Mouse (Mus musculus) forebrain, postnatal 0 days (tissue): ENCODE data around the gene Psmd13. TPM values are rescaled to one million over a fixed set of nuclear protein-coding genes. Genes with fewer than 3 reads are reported as not detected.

Source experiments
- ATAC-seq: fragments of 200-750 bp; cut with Nextera tagmentation; 2 replicates; pipeline ENCODE4 v1.8.0; 2017; ENCODE audit warnings: mild to moderate bottlenecking, moderate library complexity
- DNase-seq: peaks from one replicate; pipeline ENCODE4 v3.0.0-alpha.2; 2015
- H3K27ac ChIP-seq: fragments of 300-500 bp; sonication (generic); 2 replicates; pipeline ENCODE4 v1.5.1; 2014; ENCODE audit warnings: low read depth, mild to moderate bottlenecking, antibody characterized with exemption, low read length, moderate library complexity, mixed read lengths
- H3K27me3 ChIP-seq: fragments of 300-500 bp; sonication (generic); 2 replicates; pipeline ENCODE4 v1.6.1; 2014; ENCODE audit warnings: mild to moderate bottlenecking, low read length, mixed read lengths; ENCODE audit not compliant: insufficient read depth
- H3K36me3 ChIP-seq: fragments of 300-500 bp; sonication (generic); 2 replicates; pipeline ENCODE4 v1.6.1; 2014; ENCODE audit warnings: mild to moderate bottlenecking, moderate library complexity; ENCODE audit not compliant: insufficient read depth
- H3K4me1 ChIP-seq: fragments of 300-500 bp; sonication (generic); 2 replicates; pipeline ENCODE4 v1.6.1; 2014; ENCODE audit warnings: antibody characterized with exemption; ENCODE audit not compliant: insufficient read depth
- H3K4me2 ChIP-seq: fragments of 300-500 bp; sonication (generic); 2 replicates; pipeline ENCODE4 v1.6.1; 2014; ENCODE audit warnings: low read depth, mild to moderate bottlenecking, moderate library complexity
- H3K4me3 ChIP-seq: fragments of 300-500 bp; sonication (generic); 2 replicates; pipeline ENCODE4 v1.5.1; 2014; ENCODE audit warnings: low read depth, low read length, mixed read lengths
- H3K9ac ChIP-seq: fragments of 300-500 bp; sonication (generic); 2 replicates; pipeline ENCODE4 v1.6.1; 2014; ENCODE audit warnings: mild to moderate bottlenecking
- H3K9me3 ChIP-seq: fragments of 300-500 bp; sonication (generic); 2 replicates; pipeline ENCODE4 v1.6.1; 2016; ENCODE audit warnings: low read length
- CTCF ChIP-seq: sonication (generic); IDR thresholded peaks from 2 replicates; pipeline ENCODE4 v1.5.1; 2016; ENCODE audit warnings: antibody characterized with exemption, control low read depth, low read depth
- WGBS: fragments of 180-500 bp; shearing (Covaris S2); extraction: QIAGEN DNeasy Blood & Tissue Kit; methylation state at CpG from one replicate; pipeline ENCODE4 v1.1.7; 2014; 5-methylcytosine and 5-hydroxymethylcytosine counted together
- polyA plus RNA-seq: library from polyadenylated mRNA; unstranded; fragments of >200 nt; fragmentation: Nextera tagmentation; extraction: Ambion mirVana; gene quantifications from 2 replicates; pipeline ENCODE4 v1.2.1, GENCODE M21; 2015
- total RNA-seq: library from RNA; depleted of rRNA; stranded (reverse); fragments of >200 nt; gene quantifications from 2 replicates; pipeline ENCODE4 v1.2.3, GENCODE M21; 2014

Gene Psmd13
- total and polyA plus RNA-seq, 2 experiments from 2014 or later: 164 to 274 TPM

GRCm38 (mm10) chr7:140927181-140927580, 45.4 kb downstream of the Psmd13 start:
- peaks cover 21% of the 10 kb centered on the region for H3K27me3 ChIP-seq

DNA sequence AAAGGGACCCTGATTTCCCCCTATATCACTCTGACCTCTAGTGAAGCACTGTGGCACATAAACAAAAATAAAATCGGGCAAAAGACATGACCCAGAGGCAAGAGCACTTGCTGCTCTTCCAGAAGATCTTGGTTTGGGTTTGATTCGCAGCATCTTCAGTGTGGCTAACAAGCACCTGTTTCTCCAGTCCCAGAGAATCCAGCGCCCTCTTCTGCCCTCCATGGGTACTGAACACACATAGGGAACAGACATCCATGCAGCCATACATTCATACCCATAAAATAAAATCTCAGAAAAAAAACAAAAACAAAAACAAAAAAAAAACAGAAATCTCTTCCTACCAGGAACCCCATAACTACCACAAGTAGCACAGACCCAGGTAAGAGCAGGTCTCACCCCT, 56.7 kb downstream of the Psmd13 start:
- no peak overlapping the region for H3K27ac ChIP-seq
- peak; percentile 23; the same call in 1 of the 2 replicates for TF ChIP-seq CTCF
- no peak overlapping the region for H3K9ac ChIP-seq
- H3K27me3 ChIP-seq: no peaks in the 10 kb centered on the region
- 45% methylated on average over 3 of the region's 3 CpGs for WGBS
- no peak overlapping the region for H3K4me2 ChIP-seq
- H3K4me1 ChIP-seq: no peaks in the 10 kb centered on the region; the same call in 1 of the 2 replicates
- no peak overlapping the region for H3K4me3 ChIP-seq
- H3K36me3 ChIP-seq: no peaks in the 10 kb centered on the region
- DNase-seq (no peak), ATAC-seq (no peak)
- H3K9me3 ChIP-seq: no peaks in the 10 kb centered on the region

More at GRCm38 (mm10) chr7:140927181-140927580, 45.4 kb downstream of the Psmd13 start:
- no peak overlapping the region for H3K4me2 ChIP-seq
- no peak overlapping the region for H3K27ac ChIP-seq
- no peaks in the 10 kb centered on the region for H3K9me3 ChIP-seq
- no peak overlapping the region for H3K9ac ChIP-seq
- ATAC-seq (no peak), DNase-seq (no peak)
- 91% methylated on average over 6 of the region's 6 CpGs for WGBS
- H3K4me1 ChIP-seq: no peaks in the 10 kb centered on the region
- no peak overlapping the region for H3K4me3 ChIP-seq
- no peaks in the 10 kb centered on the region for H3K36me3 ChIP-seq
- no peak for TF ChIP-seq CTCF

GRCm38 (mm10) chr7:140938896-140939295, 57.1 kb downstream of the Psmd13 start:
- 26% methylated on average over 2 of the region's 2 CpGs for WGBS
- no peaks in the 10 kb centered on the region for H3K9me3 ChIP-seq
- no peaks in the 10 kb centered on the region for H3K36me3 ChIP-seq
- DNase-seq (no peak), ATAC-seq (no peak)
- H3K4me1 ChIP-seq: no peaks in the 10 kb centered on the region; the same call in 1 of the 2 replicates
- H3K4me3 ChIP-seq: no peak overlapping the region
- H3K4me2 ChIP-seq: no peak overlapping the region
- TF ChIP-seq CTCF: no peak
- H3K27ac ChIP-seq: no peak overlapping the region
- H3K27me3 ChIP-seq: no peaks in the 10 kb centered on the region
- no peak overlapping the region for H3K9ac ChIP-seq

DNA sequence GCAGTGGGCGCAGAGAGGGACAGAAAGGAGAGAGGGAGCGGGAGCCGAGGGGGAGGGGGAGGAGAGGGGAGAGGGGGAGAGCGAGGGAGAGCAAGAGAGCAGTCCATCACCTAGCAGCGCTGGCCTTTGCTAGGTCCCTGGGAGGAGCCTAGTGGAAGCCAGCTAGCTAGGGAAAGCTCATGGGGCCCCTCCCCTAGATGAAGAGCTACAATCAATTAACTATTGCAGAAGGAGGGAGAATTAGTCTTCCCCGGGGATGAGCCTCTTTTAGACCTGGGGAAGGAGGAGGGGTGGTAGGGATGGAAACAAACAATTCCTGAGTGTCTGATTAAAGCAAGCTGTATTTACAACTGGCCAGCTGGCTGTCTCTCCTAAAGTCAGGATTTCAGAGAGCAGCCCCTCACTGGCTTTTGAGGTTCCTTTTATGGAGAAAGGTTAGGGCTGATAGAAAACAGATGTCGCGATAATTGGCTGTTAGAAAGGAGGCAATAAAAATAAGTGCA, 58.0 kb downstream of the Psmd13 start:
- Histone ChIP-seq H3K27me3 (no peaks in the 10 kb centered on the region), H3K36me3 (no peaks in the 10 kb centered on the region), H3K4me2 (no peak overlapping the region), H3K9me3 (no peaks in the 10 kb centered on the region), H3K4me1 (no peaks in the 10 kb centered on the region; the same call in 1 of the 2 replicates), H3K27ac (no peak overlapping the region), H3K9ac (no peak overlapping the region), H3K4me3 (no peak overlapping the region)
- DNase-seq (no peak), ATAC-seq (no peak)
- TF ChIP-seq CTCF: no peak
- 15% methylated on average over 6 of the region's 8 CpGs for WGBS

DNA sequence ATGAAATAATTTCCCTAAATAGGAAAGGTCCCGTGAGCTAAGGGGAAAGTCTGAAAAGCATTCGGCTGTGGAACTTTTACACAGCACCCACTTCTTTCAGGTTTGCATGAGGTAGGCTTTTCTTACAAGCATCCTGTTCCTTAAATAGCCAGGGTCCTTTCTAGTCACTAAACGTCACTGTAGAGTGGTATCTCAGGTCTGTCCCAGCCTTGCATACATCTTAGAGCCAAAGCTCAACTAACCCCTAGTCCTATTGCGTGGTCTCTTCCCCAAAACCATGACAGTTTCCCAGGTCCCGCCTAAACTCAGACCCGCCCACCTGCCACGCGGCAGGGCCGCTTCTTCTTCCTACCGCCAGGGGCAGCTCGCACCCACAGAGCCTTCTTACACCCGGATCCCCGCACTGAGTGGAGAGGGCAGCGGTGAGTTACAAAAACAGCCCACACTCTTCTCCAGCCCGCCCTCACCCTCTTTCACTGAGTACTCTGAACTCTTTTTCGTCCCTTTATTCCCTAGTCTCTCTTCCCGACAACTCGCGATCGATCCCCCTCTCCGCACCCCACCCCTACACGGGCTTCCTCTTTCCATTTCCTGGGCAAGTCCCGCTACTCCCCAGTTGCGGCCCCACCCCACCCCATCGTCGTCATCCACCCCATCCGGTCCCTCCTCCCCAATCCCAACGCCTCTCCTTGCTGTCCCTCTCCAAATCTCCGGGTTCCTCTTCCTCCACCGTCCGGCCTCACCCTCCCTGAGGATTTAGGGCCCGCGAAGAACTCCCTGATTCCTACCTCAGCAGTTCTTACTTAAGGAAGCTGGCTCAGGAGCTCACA, 59.7 kb downstream of the Psmd13 start, which contains the start of gene Pgghg:
Gene Pgghg (plus strand): TSS at position 170 of the 830 bp plus-strand sequence.
- 3% methylated on average over 33 of the region's 33 CpGs for WGBS
- H3K27ac ChIP-seq: 0 out of 2 replicates have a peak within 1 kb of the TSS, but pooled peaks have one; percentile 30
- no peaks in the 10 kb centered on the region for H3K9me3 ChIP-seq

DNA sequence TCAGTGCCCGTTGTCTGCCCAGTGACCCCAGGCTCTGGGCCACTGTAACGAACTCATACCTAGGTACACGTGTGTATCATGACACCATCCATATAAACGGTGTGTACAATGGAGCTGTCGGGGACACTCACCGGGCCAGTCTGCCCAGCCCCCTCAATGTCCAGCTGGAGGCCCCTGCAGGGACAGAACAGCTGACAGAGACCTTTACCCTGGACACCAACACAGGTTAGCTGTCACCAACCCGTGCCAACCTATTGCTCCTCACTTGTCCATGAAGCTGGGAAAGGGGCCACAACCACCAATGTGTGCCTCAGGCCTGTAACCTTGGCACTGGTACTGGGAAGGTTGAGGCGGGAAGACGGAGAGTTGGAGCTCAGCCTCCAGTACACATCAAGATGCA, 60.6 kb downstream of the Psmd13 start:
- H3K4me3 ChIP-seq: peak overlapping the region; percentile 46; the same call in 1 of the 2 replicates
- H3K27me3 ChIP-seq: no peaks in the 10 kb centered on the region
- H3K9ac ChIP-seq: peak overlapping the region; percentile 51
- ATAC-seq: no peak
- peak overlapping the region; percentile 60 for H3K4me2 ChIP-seq
- no peaks in the 10 kb centered on the region for H3K36me3 ChIP-seq
- WGBS: 64% methylated on average over 9 of the region's 9 CpGs
- no peak for DNase-seq
- no peaks in the 10 kb centered on the region; the same call in 1 of the 2 replicates for H3K4me1 ChIP-seq
- no peaks in the 10 kb centered on the region for H3K9me3 ChIP-seq
- TF ChIP-seq CTCF: no peak
- H3K27ac ChIP-seq: no peak overlapping the region

More for the DNA sequence above, 59.7 kb downstream of the Psmd13 start, which contains the start of gene Pgghg:
- Histone ChIP-seq H3K4me3 (peak within 1 kb of the TSS; percentile 46), H3K4me1 (no peaks in the 10 kb centered on the region; the same call in 1 of the 2 replicates), H3K4me2 (peak within 1 kb of the TSS; percentile 60), H3K36me3 (no peaks in the 10 kb centered on the region), H3K27me3 (no peaks in the 10 kb centered on the region), H3K9ac (peak within 1 kb of the TSS; percentile 51)
- TF ChIP-seq CTCF: peak; percentile 87
- ATAC-seq (peak; percentile 96), DNase-seq (peak; percentile 82)

DNA sequence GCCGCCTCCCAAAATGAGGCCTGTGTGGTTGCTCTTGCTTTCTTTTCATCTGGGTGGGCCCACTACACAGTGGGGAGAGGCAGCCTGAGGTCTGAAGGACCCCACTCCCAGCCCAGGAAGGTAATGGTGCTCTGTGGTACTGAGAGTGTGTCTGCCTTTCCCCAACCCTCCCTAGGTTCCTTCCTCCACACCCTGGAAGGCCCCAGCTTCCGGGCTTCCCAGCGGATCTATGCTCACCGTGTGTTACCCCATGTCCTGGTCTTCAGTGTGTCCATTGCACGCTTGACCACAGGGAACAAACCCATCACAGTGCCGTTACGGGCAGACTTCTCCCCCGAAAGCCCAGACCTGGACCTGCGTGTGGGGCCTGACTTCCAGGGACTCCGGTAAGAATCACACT, 61.0 kb downstream of the Psmd13 start:
- Histone ChIP-seq H3K36me3 (no peaks in the 10 kb centered on the region), H3K4me2 (no peak overlapping the region), H3K4me3 (no peak overlapping the region), H3K27me3 (no peaks in the 10 kb centered on the region), H3K9ac (no peak overlapping the region), H3K4me1 (no peaks in the 10 kb centered on the region; the same call in 1 of the 2 replicates), H3K27ac (no peak overlapping the region), H3K9me3 (no peaks in the 10 kb centered on the region)
- 92% methylated on average over 10 of the region's 10 CpGs for WGBS
- DNase-seq (no peak), ATAC-seq (no peak)
- TF ChIP-seq CTCF: no peak
